Mouse (Mus musculus): Measurements from ENCODE around the gene Fcgbp. TPM values are rescaled to one million over a fixed set of nuclear protein-coding genes. Genes with fewer than 3 reads are reported as not detected.

The Fcgbp gene
- total and polyA plus RNA-seq, 3 experiments = 0.26 to 1.0 TPM; not detected in 1

- H3K27me3 ChIP-seq (ENCODE audit: control insufficient read depth, insufficient read depth, low read length) = no peaks in the 10 kb centered on the region
- 29% methylated on average over 6 of the region's 6 CpGs for WGBS
- DNase-seq = no peak
- intact Hi-C loops (cut with DNase I) = no loop called here
- TF ChIP-seq CTCF (IDR thresholded peaks at IDR 0.05) (no peak), EP300 (IDR thresholded peaks at IDR 0.05; ENCODE audit: insufficient read depth, low read depth, low read length) (no peak), POLR2A (IDR thresholded peaks at IDR 0.05; ENCODE audit: insufficient read depth, low read depth, low read length) (no peak)
- H3K4me3 ChIP-seq = no peak overlapping the region
- H3K79me2 ChIP-seq (replicated peaks; ENCODE audit: control insufficient read depth, insufficient read depth, low read length) = no peaks in the 10 kb centered on the region
- no peaks in the 10 kb centered on the region for H3K36me3 ChIP-seq (ENCODE audit: control insufficient read depth, insufficient read depth, low read length)
- H3K9ac ChIP-seq (ENCODE audit: low read depth, low read length) = no peak overlapping the region
- H3K27ac ChIP-seq = no peak overlapping the region
- no peaks in the 10 kb centered on the region for H3K4me1 ChIP-seq (ENCODE audit: control insufficient read depth, insufficient read depth, low read length)
Measured at GRCm38 (mm10) chr7:28159292-28159691, 88.3 kb downstream of the Fcgbp start.

- no peak overlapping the region for H3K9ac ChIP-seq (ENCODE audit: low read depth, low read length)
- H3K4me1 ChIP-seq (ENCODE audit: control insufficient read depth, insufficient read depth, low read length) = no peaks in the 10 kb centered on the region
- no peaks in the 10 kb centered on the region for H3K36me3 ChIP-seq (ENCODE audit: control insufficient read depth, insufficient read depth, low read length)
- no peaks in the 10 kb centered on the region for H3K79me2 ChIP-seq (replicated peaks; ENCODE audit: control insufficient read depth, insufficient read depth, low read length)
- DNase-seq = no peak
- H3K27me3 ChIP-seq (ENCODE audit: control insufficient read depth, insufficient read depth, low read length) = no peaks in the 10 kb centered on the region
- TF ChIP-seq POLR2A (IDR thresholded peaks at IDR 0.05; ENCODE audit: insufficient read depth, low read depth, low read length) = no peak
- TF ChIP-seq EP300 (IDR thresholded peaks at IDR 0.05; ENCODE audit: insufficient read depth, low read depth, low read length) = no peak
- no peak for TF ChIP-seq CTCF (IDR thresholded peaks at IDR 0.05)
- no peak overlapping the region for H3K27ac ChIP-seq
- intact Hi-C loops (cut with DNase I) = no loop called here
- no peak overlapping the region for H3K4me3 ChIP-seq
- 77% methylated on average over 3 of the region's 3 CpGs for WGBS
Measured at GRCm38 (mm10) chr7:28159893-28160292, 88.9 kb downstream of the Fcgbp start.

- H3K79me2 ChIP-seq (replicated peaks; ENCODE audit: control insufficient read depth, insufficient read depth, low read length) = no peaks in the 10 kb centered on the region
- H3K36me3 ChIP-seq (ENCODE audit: control insufficient read depth, insufficient read depth, low read length) = no peaks in the 10 kb centered on the region
- intact Hi-C loops (cut with DNase I) = no loop called here
- TF ChIP-seq EP300 (IDR thresholded peaks at IDR 0.05; ENCODE audit: insufficient read depth, low read depth, low read length) (no peak), CTCF (IDR thresholded peaks at IDR 0.05) (no peak), POLR2A (IDR thresholded peaks at IDR 0.05; ENCODE audit: insufficient read depth, low read depth, low read length) (no peak)
- H3K27ac ChIP-seq = no peak overlapping the region
- no peak overlapping the region for H3K9ac ChIP-seq (ENCODE audit: low read depth, low read length)
- 48% methylated on average over 9 of the region's 9 CpGs for WGBS
- H3K27me3 ChIP-seq (ENCODE audit: control insufficient read depth, insufficient read depth, low read length) = no peaks in the 10 kb centered on the region
- DNase-seq = no peak
- H3K4me3 ChIP-seq = no peak overlapping the region
- H3K4me1 ChIP-seq (ENCODE audit: control insufficient read depth, insufficient read depth, low read length) = no peaks in the 10 kb centered on the region
Measured at GRCm38 (mm10) chr7:28161163-28161749, 90.2 kb downstream of the Fcgbp start.

- TF ChIP-seq POLR2A (IDR thresholded peaks at IDR 0.05; ENCODE audit: insufficient read depth, low read depth, low read length) = no peak
- TF ChIP-seq CTCF (IDR thresholded peaks at IDR 0.05) = 0 out of 2 replicates have a peak, but pooled peaks have one; percentile 21
- Histone ChIP-seq H3K27ac (no peak overlapping the region), H3K27me3 (ENCODE audit: control insufficient read depth, insufficient read depth, low read length) (no peaks in the 10 kb centered on the region), H3K36me3 (ENCODE audit: control insufficient read depth, insufficient read depth, low read length) (no peaks in the 10 kb centered on the region), H3K4me1 (ENCODE audit: control insufficient read depth, insufficient read depth, low read length) (no peaks in the 10 kb centered on the region), H3K79me2 (replicated peaks; ENCODE audit: control insufficient read depth, insufficient read depth, low read length) (no peaks in the 10 kb centered on the region), H3K9ac (ENCODE audit: low read depth, low read length) (no peak overlapping the region), H3K4me3 (no peak overlapping the region)
- intact Hi-C loops (cut with DNase I) = loop anchor here (5.0 kb wide), 2 partner anchors 47 to 113 kb away; partner anchors contain the start of gene Psmc4
- DNase-seq = no peak
- WGBS = 73% methylated on average over 6 of the region's 6 CpGs
Measured at GRCm38 (mm10) chr7:28165406-28165805, 94.4 kb downstream of the Fcgbp start.

- TF ChIP-seq CTCF (IDR thresholded peaks at IDR 0.05) (peak; percentile 91), EP300 (IDR thresholded peaks at IDR 0.05; ENCODE audit: insufficient read depth, low read depth, low read length) (no peak)
- Histone ChIP-seq H3K27ac (peak overlapping the region; percentile 75), H3K4me3 (peak overlapping the region; percentile 77), H3K9ac (ENCODE audit: low read depth, low read length) (peak overlapping the region; percentile 35), H3K79me2 (replicated peaks; ENCODE audit: control insufficient read depth, insufficient read depth, low read length) (no peaks in the 10 kb centered on the region; the same call in 1 of the 2 replicates), H3K36me3 (ENCODE audit: control insufficient read depth, insufficient read depth, low read length) (no peaks in the 10 kb centered on the region), H3K4me1 (ENCODE audit: control insufficient read depth, insufficient read depth, low read length) (peaks cover 2% of the 10 kb centered on the region; the same call in 1 of the 2 replicates), H3K27me3 (ENCODE audit: control insufficient read depth, insufficient read depth, low read length) (no peaks in the 10 kb centered on the region)
- DNase-seq = peak; percentile 65 to 67
- intact Hi-C loops (cut with DNase I) = loop anchor here (1.0 to 5.0 kb wide), 3 partner anchors 20 to 116 kb away; partner anchors contain the start of gene Psmc4
- WGBS = 5% methylated on average over 9 of the region's 9 CpGs
Measured at GRCm38 (mm10) chr7:28168320-28169115, 97.5 kb downstream of the Fcgbp start.

All from heart, adult 2 months (tissue).